Mouse (Mus musculus): ENCODE measurements around the gene Srpk2. TPM values are rescaled to one million over a fixed set of nuclear protein-coding genes. Genes with fewer than 3 reads are reported as not detected.
"Not testable (repeated sequence)": the region's sequence is repeated elsewhere in the genome, so short reads cannot be mapped to it uniquely, and the experiment has no call there.

Gene Srpk2
- polyA plus RNA-seq (2015; fragmentation: Nextera tagmentation; extraction: Ambion mirVana) = 30.5 and 32.1 TPM in 2 replicates

GRCm38 (mm10) chr5:23684517-23684916 is at the start of gene Srpk2:
Srpk2 (minus strand) TSS chr5:23684617.
- H3K36me3 ChIP-seq (ENCODE audit: control insufficient read depth, insufficient read depth, low read length) = no peaks in the 10 kb centered on the region
- no peak within 1 kb of the TSS for H3K4me3 ChIP-seq (ENCODE audit: low read length)
- ATAC-seq = no peak
- no peaks in the 10 kb centered on the region for H3K9me3 ChIP-seq (ENCODE audit: control insufficient read depth, low read length)
- H3K27me3 ChIP-seq (replicated peaks; ENCODE audit: control insufficient read depth, insufficient read depth, low read length) = no peaks in the 10 kb centered on the region
- 62% methylated on average over 1 of the region's 1 CpGs for WGBS
- H3K4me1 ChIP-seq (ENCODE audit: control insufficient read depth, insufficient read depth, low read length) = no peaks in the 10 kb centered on the region
- no peak within 1 kb of the TSS for H3K4me2 ChIP-seq (ENCODE audit: low read depth, low read length)
- H3K9ac ChIP-seq (ENCODE audit: low read depth, low read length) = no peak within 1 kb of the TSS
- no peak within 1 kb of the TSS for H3K27ac ChIP-seq (ENCODE audit: low read length)

- H3K4me2 ChIP-seq (ENCODE audit: low read depth, low read length) = no peak overlapping the region
- ATAC-seq = no peak
- H3K36me3 ChIP-seq (ENCODE audit: control insufficient read depth, insufficient read depth, low read length) = no peaks in the 10 kb centered on the region
- WGBS = 91% methylated on average over 2 of the region's 2 CpGs
- no peaks in the 10 kb centered on the region for H3K27me3 ChIP-seq (replicated peaks; ENCODE audit: control insufficient read depth, insufficient read depth, low read length)
- no peak overlapping the region for H3K9ac ChIP-seq (ENCODE audit: low read depth, low read length)
- H3K27ac ChIP-seq (ENCODE audit: low read length) = no peak overlapping the region
- no peaks in the 10 kb centered on the region for H3K4me1 ChIP-seq (ENCODE audit: control insufficient read depth, insufficient read depth, low read length)
- no peaks in the 10 kb centered on the region for H3K9me3 ChIP-seq (ENCODE audit: control insufficient read depth, low read length)
- no peak overlapping the region for H3K4me3 ChIP-seq (ENCODE audit: low read length)
These were observed 37.5 kb upstream of the Srpk2 start for GRCm38 (mm10) chr5:23721956-23722355.

GRCm38 (mm10) chr5:23718881-23719328 is 34.5 kb upstream of the Srpk2 start:
- WGBS = 81% methylated on average over 4 of the region's 4 CpGs

GRCm38 (mm10) chr5:23718182-23718534 is 33.7 kb upstream of the Srpk2 start:
- Histone ChIP-seq H3K4me2 (ENCODE audit: low read depth, low read length) (no peak overlapping the region), H3K9ac (ENCODE audit: low read depth, low read length) (no peak overlapping the region), H3K4me1 (ENCODE audit: control insufficient read depth, insufficient read depth, low read length) (no peaks in the 10 kb centered on the region), H3K27ac (ENCODE audit: low read length) (no peak overlapping the region), H3K4me3 (ENCODE audit: low read length) (no peak overlapping the region), H3K9me3 (ENCODE audit: control insufficient read depth, low read length) (no peaks in the 10 kb centered on the region), H3K36me3 (ENCODE audit: control insufficient read depth, insufficient read depth, low read length) (no peaks in the 10 kb centered on the region), H3K27me3 (replicated peaks; ENCODE audit: control insufficient read depth, insufficient read depth, low read length) (no peaks in the 10 kb centered on the region)
- WGBS = 79% methylated on average over 1 of the region's 1 CpGs
- ATAC-seq = no peak

More at GRCm38 (mm10) chr5:23718881-23719328, 34.5 kb upstream of the Srpk2 start:
- Histone ChIP-seq H3K36me3 (ENCODE audit: control insufficient read depth, insufficient read depth, low read length) (no peaks in the 10 kb centered on the region), H3K4me1 (ENCODE audit: control insufficient read depth, insufficient read depth, low read length) (no peaks in the 10 kb centered on the region), H3K9ac (ENCODE audit: low read depth, low read length) (no peak overlapping the region), H3K9me3 (ENCODE audit: control insufficient read depth, low read length) (no peaks in the 10 kb centered on the region), H3K27ac (ENCODE audit: low read length) (no peak overlapping the region), H3K27me3 (replicated peaks; ENCODE audit: control insufficient read depth, insufficient read depth, low read length) (no peaks in the 10 kb centered on the region), H3K4me2 (ENCODE audit: low read depth, low read length) (no peak overlapping the region), H3K4me3 (ENCODE audit: low read length) (no peak overlapping the region)
- no peak for ATAC-seq

GRCm38 (mm10) chr5:23717469-23718181 is 33.2 kb upstream of the Srpk2 start:
- Histone ChIP-seq H3K27me3 (replicated peaks; ENCODE audit: control insufficient read depth, insufficient read depth, low read length) (no peaks in the 10 kb centered on the region), H3K36me3 (ENCODE audit: control insufficient read depth, insufficient read depth, low read length) (no peaks in the 10 kb centered on the region), H3K4me2 (ENCODE audit: low read depth, low read length) (no peak overlapping the region), H3K9ac (ENCODE audit: low read depth, low read length) (no peak overlapping the region), H3K4me3 (ENCODE audit: low read length) (no peak overlapping the region), H3K9me3 (ENCODE audit: control insufficient read depth, low read length) (no peaks in the 10 kb centered on the region), H3K27ac (ENCODE audit: low read length) (no peak overlapping the region), H3K4me1 (ENCODE audit: control insufficient read depth, insufficient read depth, low read length) (no peaks in the 10 kb centered on the region)
- ATAC-seq = no peak
- WGBS = 85% methylated on average over 3 of the region's 3 CpGs

GRCm38 (mm10) chr5:23713401-23714335 is 29.3 kb upstream of the Srpk2 start:
- no peaks in the 10 kb centered on the region for H3K4me1 ChIP-seq (ENCODE audit: control insufficient read depth, insufficient read depth, low read length)
- no peak overlapping the region for H3K4me3 ChIP-seq (ENCODE audit: low read length)
- no peak overlapping the region for H3K9ac ChIP-seq (ENCODE audit: low read depth, low read length)
- ATAC-seq = no peak
- peaks cover 7% of the 10 kb centered on the region; the same call in 1 of the 2 replicates for H3K9me3 ChIP-seq (ENCODE audit: control insufficient read depth, low read length)
- H3K27ac ChIP-seq (ENCODE audit: low read length) = no peak overlapping the region
- 88% methylated on average over 8 of the region's 8 CpGs for WGBS
- H3K4me2 ChIP-seq (ENCODE audit: low read depth, low read length) = no peak overlapping the region
- peaks cover 14% of the 10 kb centered on the region for H3K36me3 ChIP-seq (ENCODE audit: control insufficient read depth, insufficient read depth, low read length)
- H3K27me3 ChIP-seq (replicated peaks; ENCODE audit: control insufficient read depth, insufficient read depth, low read length) = no peaks in the 10 kb centered on the region

GRCm38 (mm10) chr5:23712130-23713001 is 27.9 kb upstream of the Srpk2 start:
- Histone ChIP-seq H3K4me2 (ENCODE audit: low read depth, low read length) (peak overlapping the region; percentile 65), H3K9ac (ENCODE audit: low read depth, low read length) (peak overlapping the region; percentile 83), H3K4me1 (ENCODE audit: control insufficient read depth, insufficient read depth, low read length) (no peaks in the 10 kb centered on the region), H3K36me3 (ENCODE audit: control insufficient read depth, insufficient read depth, low read length) (peaks cover 19% of the 10 kb centered on the region), H3K4me3 (ENCODE audit: low read length) (peak overlapping the region; percentile 77), H3K27ac (ENCODE audit: low read length) (peak overlapping the region; percentile 70), H3K9me3 (ENCODE audit: control insufficient read depth, low read length) (peaks cover 11% of the 10 kb centered on the region), H3K27me3 (replicated peaks; ENCODE audit: control insufficient read depth, insufficient read depth, low read length) (no peaks in the 10 kb centered on the region)
- 6% methylated on average over 60 of the region's 60 CpGs for WGBS
- peak; percentile 99 for ATAC-seq

- H3K9ac ChIP-seq (ENCODE audit: low read depth, low read length) = peak overlapping the region; percentile 83
- H3K4me3 ChIP-seq (ENCODE audit: low read length) = peak overlapping the region; percentile 77
- not testable (repeated sequence) for H3K4me1 ChIP-seq (ENCODE audit: control insufficient read depth, insufficient read depth, low read length); H3K27me3 ChIP-seq (replicated peaks; ENCODE audit: control insufficient read depth, insufficient read depth, low read length); ATAC-seq
- peak overlapping the region; percentile 70; the same call in 1 of the 2 replicates for H3K27ac ChIP-seq (ENCODE audit: low read length)
- H3K9me3 ChIP-seq (ENCODE audit: control insufficient read depth, low read length) = peaks cover 14% of the 10 kb centered on the region
- H3K4me2 ChIP-seq (ENCODE audit: low read depth, low read length) = peak overlapping the region; percentile 65
- 46% methylated on average over 6 of the region's 6 CpGs for WGBS
- peaks cover 26% of the 10 kb centered on the region for H3K36me3 ChIP-seq (ENCODE audit: control insufficient read depth, insufficient read depth, low read length)
These were observed 27.3 kb upstream of the Srpk2 start for GRCm38 (mm10) chr5:23711671-23712129.
